In genomic region chr7:42505186-42505585, GRCm38 (mm10) we compare ENCODE assay signal across 8 mouse cellular contexts. TPM values are rescaled to one million over a fixed set of nuclear protein-coding genes. Genes with fewer than 3 reads are reported as not detected.
DNase-seq lines count a peak whose midpoint lies in the region; ATAC-seq lines count a peak whose summit lies in the region.

No protein-coding gene starts in this region.

- H3K4me1 ChIP-seq in forebrain, embryonic 13.5 days: 0 out of 2 replicates have a peak, but pooled peaks cover 9% of the 10 kb centered on the region
- H3K4me1 ChIP-seq in liver, embryonic 11.5 days (replicated peaks; ENCODE audit: control insufficient read depth, insufficient read depth, low read length): no peaks in the 10 kb centered on the region

- peak overlapping the region; percentile 65 for H3K4me2 ChIP-seq in forebrain, embryonic 13.5 days
- peak overlapping the region; percentile 69 for H3K4me2 ChIP-seq in liver, embryonic 11.5 days

- peaks cover 12% of the 10 kb centered on the region for H3K36me3 ChIP-seq in forebrain, embryonic 13.5 days (ENCODE audit: poor library complexity, severe bottlenecking)
- peaks cover 7% of the 10 kb centered on the region; the same call in 1 of the 2 replicates for H3K36me3 ChIP-seq in liver, embryonic 11.5 days (ENCODE audit: control insufficient read depth, insufficient read depth, low read length)

- ATAC-seq in forebrain, embryonic 13.5 days: peak; percentile 72
- ATAC-seq in liver, embryonic 11.5 days (replicated peaks; ENCODE audit: low FRiP score): peak; percentile 71

- peaks cover 9% of the 10 kb centered on the region for H3K9me3 ChIP-seq in forebrain, embryonic 13.5 days (replicated peaks)
- H3K9me3 ChIP-seq in liver, embryonic 11.5 days (ENCODE audit: control insufficient read depth, low read length): no peaks in the 10 kb centered on the region

- peak; percentile 47 for DNase-seq in embryo, embryonic 10 days (ENCODE audit: low spot score)
- no peak for DNase-seq in embryo, embryonic 9.5 days (ENCODE audit: extremely low spot score)
- DNase-seq in retina, embryonic 14.5 days (ENCODE audit: low spot score): peak; percentile 32
- DNase-seq in retina, postnatal 1 day: no peak
- no peak for DNase-seq in liver, embryonic 11.5 days (ENCODE audit: low spot score)
- DNase-seq in retina, postnatal 7 days (ENCODE audit: low read depth, low spot score): peak; percentile 3
- no peak for DNase-seq in frontal cortex, postnatal 36 days (ENCODE audit: low spot score in 2 of 2)

- peak overlapping the region; percentile 73 for H3K9ac ChIP-seq in forebrain, embryonic 13.5 days
- peak overlapping the region; percentile 66 for H3K9ac ChIP-seq in liver, embryonic 11.5 days (ENCODE audit: low read depth, low read length)

- H3K4me3 ChIP-seq in forebrain, embryonic 13.5 days: peak overlapping the region; percentile 58
- peak overlapping the region; percentile 71 for H3K4me3 ChIP-seq in liver, embryonic 11.5 days (ENCODE audit: low read depth, low read length)

- H3K27me3 ChIP-seq in forebrain, embryonic 13.5 days: no peaks in the 10 kb centered on the region
- no peaks in the 10 kb centered on the region for H3K27me3 ChIP-seq in liver, embryonic 11.5 days (replicated peaks; ENCODE audit: control insufficient read depth, insufficient read depth, low read length)

- H3K27ac ChIP-seq in forebrain, embryonic 13.5 days: no peak overlapping the region
- H3K27ac ChIP-seq in liver, embryonic 11.5 days (ENCODE audit: low read depth, low read length): peak overlapping the region; percentile 32; the same call in 1 of the 2 replicates

- WGBS in forebrain, embryonic 13.5 days: under 1% methylated on average over 20 of the region's 20 CpGs
- under 1% methylated on average over 20 of the region's 20 CpGs for WGBS in liver, embryonic 11.5 days

RNA-seq across cellular contexts. Expression of gene Zfp141, which starts 0.4 kb away (rescaled TPM):
- polyA plus RNA-seq in forebrain, embryonic 13.5 days (2015; fragmentation: Nextera tagmentation; extraction: Ambion mirVana): 12.4 and 14.1 TPM in 2 replicates
- 12.3 and 14.1 TPM in 2 replicates for polyA plus RNA-seq in liver, embryonic 11.5 days (2014; fragmentation: Nextera tagmentation; extraction: Ambion mirVana)

RNA-seq across cellular contexts. Expression of gene 4933421I07Rik, which starts 57.3 kb away (rescaled TPM):
- not detected in 2 replicates for polyA plus RNA-seq in forebrain, embryonic 13.5 days (2015; fragmentation: Nextera tagmentation; extraction: Ambion mirVana)
- not detected in 2 replicates for polyA plus RNA-seq in liver, embryonic 11.5 days (2014; fragmentation: Nextera tagmentation; extraction: Ambion mirVana)

Comparison
In these comparisons a context has a peak if more than half of its experiments do, and no peak if none do; other contexts are left out.
1. DNase-seq: peak in embryo, embryonic 10 days (single experiment), retina, embryonic 14.5 days (single experiment) and retina, postnatal 7 days (single experiment); none in embryo, embryonic 9.5 days (single experiment), retina, postnatal 1 day (single experiment), liver, embryonic 11.5 days (single experiment) and frontal cortex, postnatal 36 days (0 of 2).